Mouse (Mus musculus): ENCODE measurements around the gene Syn3.

The Syn3 gene

DNA sequence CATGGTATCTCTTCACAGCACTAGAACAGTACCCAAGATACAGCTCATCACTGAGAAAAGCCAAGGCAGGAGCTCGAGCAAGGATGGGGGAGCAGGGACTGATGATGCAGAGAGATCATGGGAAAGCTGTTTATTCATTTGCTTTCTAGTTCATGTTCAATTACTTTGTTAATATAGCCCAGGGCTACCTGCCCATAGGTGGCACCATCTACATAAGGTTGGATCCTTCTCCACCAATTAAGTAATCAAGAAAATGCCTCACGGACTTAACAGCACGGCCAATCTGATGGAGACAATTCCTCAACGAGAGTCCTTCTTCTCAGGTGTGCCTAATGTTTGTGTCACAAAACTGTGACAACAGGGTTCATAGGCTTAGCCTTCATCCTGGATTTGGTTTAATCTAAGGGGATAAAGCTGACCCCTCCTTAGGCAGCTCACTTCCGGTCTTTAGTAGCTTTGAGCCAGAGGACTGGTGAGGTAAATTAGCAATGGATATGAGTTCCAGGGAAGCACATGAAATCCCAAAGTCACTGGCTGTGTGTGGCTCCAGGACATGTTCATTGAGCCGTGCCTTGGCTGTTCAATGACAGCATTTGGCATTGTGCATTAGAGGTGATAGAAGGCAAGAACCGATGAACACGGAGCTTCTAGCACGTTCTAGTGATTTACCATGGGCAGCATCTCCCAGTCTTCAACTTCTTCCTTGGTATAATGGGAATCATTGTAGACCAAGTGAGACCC, 423.6 kb downstream of the Syn3 start:
- DNase-seq, result peak; percentile 71

DNA sequence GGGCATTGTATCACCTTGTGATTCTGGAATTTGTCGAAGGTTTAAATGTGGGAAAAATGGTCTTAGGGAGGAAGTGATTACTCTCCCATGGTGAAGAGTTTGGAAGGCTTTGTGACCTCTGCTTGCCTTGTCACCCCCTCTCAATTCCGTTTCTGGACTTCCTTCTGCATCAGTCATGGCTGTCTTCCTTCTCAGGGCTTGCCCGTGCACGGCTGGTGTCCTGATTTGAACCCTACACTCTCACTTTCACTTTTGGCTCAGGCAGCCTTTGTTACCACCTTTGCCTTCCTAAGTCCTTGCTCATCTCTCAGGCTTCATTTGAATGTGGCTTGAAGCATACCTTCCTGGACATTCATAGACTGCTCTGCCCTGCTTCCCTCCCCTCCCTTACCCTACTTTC, 424.6 kb downstream of the Syn3 start:
- no peak for DNase-seq

DNA sequence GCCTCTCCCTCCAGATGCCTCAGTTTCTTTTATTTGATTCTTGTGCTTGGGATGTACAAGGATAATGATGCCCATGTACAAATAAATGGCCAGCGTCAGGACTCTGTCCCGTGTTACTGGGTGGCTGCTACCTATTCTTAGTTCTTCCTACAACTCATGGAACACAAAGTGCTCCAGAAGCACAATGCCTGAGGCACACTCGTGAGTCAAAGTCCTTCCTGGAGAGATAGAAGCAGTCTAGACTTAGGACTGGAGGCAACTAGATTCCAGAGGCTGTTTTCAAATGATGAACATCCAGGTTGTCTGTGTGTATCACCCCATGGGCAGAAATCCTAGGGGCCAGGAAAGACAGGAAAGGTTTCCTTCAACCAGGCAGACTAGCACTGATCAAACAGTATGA, 427.9 kb downstream of the Syn3 start:
- no peak for DNase-seq

DNA sequence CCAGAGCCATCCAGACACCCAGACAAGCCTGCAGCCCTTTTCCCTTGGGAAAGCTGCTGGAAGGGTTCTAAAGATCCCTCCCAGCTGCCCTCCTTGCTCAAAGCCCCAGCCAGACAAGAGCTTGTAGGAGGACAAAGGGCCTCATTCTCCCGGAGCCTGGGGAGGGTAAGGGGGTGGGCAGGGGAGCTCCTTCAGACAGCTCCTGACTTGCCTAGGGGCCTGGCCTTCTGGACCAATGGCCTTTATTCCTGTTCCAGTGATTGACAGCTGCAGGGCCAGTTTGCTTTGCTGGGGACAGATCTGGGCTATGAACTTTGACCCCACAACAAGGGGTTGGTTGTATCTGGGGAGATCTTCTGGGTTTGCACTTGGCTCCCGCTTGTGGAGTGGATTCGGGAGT, 429.4 kb downstream of the Syn3 start:
- DNase-seq, result peak; percentile 64

DNA sequence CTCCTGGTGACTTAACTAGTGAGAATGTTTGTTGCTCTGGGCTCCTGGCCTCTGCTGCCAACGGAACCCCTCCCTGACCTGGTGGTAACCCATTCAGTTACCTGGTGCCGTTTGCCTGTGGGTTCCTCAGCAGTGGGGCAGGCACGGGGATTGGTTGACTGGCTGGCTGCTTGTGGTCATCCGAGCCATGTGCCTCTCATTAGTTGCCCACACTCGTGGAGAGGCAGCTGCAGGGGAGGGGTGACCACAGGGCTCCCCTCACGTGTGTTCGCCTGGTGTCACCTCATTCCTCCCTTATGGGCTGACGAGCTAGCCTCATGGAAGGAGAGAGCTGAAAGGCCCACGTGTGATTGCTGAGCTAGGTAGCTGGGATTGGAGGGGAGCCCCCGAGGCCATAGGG, 430.8 kb downstream of the Syn3 start:
- no peak for DNase-seq

DNA sequence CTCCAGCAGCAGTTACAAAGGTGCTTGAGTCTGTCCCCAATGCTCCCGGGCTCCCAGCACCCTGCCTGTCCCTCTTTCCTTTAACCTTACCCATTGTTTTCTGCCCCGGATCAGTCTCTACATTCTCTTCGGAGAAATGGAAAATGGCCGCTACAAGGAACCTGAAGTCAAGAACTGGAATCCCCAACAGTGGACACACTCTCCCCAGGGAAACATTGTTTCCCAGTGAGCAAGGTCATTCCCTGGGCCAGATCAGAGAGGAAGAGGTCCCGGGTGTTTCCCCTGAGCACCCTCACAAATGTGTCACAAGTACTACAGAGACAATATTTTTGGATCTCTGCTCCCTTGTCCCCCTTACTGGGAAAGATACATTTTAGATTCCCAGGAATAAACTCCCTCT, 432.0 kb downstream of the Syn3 start:
- DNase-seq, result no peak

DNA sequence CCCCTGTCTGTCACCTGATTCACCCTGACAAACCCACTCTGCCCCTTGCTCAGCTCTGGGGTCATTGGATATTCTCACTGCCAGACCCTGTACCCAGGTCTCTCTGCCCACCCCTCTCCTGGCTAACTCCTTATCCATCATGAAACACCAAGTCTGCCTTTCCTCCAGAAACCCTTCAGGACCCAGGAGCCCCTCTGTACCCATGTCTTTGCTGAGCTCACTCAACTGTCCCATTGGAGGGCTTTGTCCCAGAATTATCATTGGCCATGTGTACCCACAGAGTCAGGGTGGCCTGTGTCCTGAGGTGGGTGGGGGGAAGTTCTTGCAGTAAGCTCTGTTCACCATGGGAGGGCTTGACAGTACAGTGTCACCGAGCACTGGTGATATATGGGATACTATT, 433.0 kb downstream of the Syn3 start:
- no peak for DNase-seq

DNA sequence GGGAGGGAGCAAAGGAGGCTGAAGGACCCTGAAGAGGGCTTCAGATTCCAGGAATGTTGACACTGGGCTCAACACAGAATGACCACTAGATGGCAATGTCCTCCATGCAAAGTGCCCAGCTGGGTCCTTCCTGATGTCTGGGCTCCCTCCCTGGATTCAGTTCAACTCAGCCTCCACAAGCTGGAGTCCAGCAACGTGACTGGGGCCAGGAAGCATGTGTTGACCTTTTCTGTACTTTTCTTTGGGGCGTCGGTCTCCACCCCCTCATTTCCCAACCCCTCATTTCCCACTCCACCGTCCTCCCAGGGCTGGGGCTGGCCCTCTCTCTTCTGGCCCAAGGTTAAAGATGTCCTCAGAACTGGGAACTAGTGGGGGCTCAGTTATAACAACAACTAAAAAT, 433.8 kb downstream of the Syn3 start:
- DNase-seq, result peak; percentile 91

DNA sequence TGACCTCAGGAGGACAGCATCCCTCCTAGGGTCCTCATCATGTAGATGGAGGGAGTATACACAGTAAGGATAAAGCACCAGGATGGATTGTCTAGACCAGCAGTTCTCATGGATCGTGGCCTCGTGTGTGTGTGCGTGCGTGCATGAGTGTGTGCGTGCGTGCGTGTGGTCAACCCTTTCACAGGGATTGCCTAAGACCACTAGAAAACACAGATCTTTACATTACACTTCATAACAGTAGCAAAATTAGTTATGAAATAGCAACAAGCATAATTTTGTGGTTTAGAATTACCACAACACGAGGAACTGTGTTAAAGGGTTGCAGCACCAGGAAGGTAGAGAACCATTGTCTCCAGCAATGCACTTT, 435.7 kb downstream of the Syn3 start:
- DNase-seq, result no peak

DNA sequence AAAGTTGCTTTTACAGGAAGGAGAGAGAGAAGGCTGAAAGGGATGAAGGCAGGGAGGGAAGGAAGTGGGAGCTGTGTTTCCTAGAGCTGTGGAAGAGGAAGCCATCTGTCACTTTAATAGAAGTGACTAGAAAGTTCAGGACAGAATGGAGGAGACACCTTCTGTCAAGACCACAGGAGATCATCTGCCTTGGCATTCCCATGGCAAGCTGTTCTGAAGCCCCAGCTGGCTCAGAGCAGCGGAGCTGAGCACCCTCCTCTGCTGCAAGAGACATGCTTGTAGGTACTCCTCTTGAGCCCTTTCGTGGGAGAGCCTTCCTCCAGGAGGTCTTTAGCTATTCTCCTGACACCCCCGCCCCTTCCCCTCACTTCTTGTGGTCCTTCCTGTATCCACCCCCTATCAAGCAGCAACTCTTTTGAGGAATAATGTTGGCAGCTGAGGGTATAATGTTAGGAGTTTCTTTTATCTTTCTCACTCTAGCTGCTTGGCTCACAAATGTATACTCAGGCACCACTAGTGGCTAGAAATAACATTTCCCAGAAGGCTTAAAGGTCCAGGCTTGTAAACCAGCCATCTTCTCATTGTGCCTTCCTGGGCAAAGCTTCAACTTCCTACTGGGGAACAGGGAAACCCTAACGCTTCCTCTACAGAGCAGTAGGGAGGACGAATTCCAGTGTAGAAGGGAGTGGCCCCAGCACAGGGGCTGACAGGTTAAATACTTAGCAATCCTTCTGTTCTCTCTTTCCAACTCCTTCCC, 436.3 kb downstream of the Syn3 start:
- no peak for DNase-seq

DNA sequence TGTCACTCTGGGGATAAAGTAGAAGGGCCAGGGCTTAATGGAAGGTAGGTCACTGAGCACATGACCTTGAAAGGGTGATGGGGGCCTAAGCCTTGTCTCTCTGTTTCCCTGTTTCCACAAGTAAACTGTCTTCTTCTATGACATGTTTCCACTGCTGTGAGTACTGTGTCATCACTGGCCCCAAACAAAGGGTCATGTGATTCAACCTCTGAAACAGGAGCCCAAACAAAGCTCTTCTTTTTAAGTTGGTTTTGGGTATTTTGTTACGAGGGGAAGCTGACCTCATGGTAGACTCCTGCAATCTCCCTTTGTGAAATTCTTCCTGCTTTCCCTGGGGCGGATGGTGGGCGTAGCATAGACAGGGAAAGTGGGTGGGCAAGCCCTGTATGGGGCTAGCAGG, 438.4 kb downstream of the Syn3 start:
- DNase-seq, result no peak

DNA sequence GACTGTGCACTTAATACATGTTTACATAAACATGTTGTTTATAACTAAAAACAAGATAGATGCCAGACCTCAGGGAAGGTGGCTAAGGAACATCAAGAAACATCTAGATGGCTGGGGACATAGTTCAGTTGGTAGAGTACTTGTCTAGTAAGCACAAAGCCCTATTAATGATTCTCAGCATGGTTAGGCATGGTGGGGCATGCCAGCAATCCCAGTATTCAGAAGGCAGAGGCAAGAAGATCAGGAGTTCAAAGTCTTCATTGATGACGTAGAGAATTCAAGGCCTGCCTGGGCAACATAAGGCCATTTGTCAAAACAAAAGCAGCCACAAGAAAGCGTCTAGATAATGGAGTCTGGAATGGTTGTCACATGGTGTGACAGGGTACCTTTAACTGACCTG, 441.0 kb downstream of the Syn3 start:
- peak; percentile 63 for DNase-seq

DNA sequence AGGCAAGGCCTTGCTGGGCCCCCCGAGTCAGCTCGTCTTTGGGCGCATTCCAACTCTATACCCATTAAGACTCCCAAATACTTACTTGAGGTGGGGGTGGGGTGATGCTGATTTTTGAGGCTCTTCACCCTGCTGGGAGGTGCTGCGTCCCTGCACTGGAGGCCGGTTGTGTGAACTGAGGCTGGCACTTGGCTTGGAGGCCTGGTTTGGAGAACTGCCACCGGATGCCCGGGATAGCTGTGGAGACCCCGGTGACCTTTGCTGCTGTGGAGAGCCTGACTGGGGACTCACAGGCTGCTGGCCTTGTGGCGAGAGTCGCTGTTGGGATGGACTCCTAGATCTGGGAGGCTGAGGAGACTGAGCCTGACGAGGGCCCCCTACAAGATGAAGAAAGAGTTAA, 441.4 kb downstream of the Syn3 start:
- peak; percentile 45 for DNase-seq

DNA sequence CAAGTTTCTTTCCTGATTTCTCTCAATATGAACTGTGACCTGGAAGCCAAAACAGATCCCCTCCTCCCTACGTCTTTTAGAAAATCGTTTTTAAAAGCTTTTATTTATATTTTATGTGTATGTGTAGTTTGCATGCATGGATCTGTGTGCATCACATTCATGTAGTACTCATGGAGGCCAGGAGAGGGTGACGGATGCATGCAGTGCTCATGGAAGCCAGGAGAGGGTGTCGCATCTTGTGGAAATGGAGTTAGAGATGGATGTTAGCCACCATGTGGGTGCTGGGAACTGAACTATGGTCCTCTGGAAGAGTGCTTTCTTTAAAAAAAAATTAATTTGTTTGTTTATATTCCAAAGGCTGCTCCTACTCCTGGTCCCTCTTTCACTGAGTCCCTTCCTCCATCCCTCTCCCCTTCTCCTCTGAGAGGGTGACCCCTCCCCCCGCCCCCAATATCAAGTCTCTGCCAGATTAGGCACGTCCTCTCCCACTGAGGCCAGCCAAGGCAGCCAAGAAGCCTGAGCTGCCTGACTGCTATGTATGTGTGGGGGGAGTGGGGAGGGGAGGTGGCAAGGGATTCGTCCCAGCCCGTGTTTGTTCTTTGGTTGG, 442.3 kb downstream of the Syn3 start:
- DNase-seq, result no peak

DNA sequence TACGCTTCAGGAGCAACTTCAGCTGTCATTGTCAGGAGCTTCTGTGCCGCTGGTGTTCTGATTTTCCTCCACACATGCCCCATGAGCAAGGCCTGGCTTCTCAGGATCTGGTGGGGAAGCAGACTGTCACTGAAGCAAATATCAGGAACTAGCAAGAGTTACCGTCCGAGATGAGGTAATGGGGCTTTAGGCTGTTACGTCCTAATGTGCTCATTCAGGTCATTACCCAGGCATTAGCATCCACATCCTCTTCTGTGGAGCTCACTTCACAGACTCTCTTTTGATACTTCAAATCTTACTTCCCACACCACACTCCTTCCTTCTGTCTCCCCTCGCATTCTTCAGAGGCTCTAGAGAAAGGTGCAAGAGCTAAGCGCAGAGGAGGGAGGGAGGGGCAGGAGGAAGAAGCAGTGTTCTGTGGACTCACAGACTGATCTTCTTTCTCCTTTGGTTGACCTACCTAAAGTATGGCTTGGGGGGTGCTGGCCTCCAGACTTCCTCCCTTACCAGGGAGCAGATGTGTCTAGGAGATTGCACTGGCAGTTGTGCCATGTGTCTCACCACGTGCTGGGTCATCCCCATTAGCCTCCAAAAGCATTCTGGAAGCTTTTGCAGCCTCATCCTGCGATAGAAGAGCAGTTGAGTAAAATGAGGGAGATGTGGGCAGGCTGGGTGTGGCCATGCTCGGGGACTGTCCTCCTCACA, 445.7 kb downstream of the Syn3 start:
- DNase-seq, result no peak

DNA sequence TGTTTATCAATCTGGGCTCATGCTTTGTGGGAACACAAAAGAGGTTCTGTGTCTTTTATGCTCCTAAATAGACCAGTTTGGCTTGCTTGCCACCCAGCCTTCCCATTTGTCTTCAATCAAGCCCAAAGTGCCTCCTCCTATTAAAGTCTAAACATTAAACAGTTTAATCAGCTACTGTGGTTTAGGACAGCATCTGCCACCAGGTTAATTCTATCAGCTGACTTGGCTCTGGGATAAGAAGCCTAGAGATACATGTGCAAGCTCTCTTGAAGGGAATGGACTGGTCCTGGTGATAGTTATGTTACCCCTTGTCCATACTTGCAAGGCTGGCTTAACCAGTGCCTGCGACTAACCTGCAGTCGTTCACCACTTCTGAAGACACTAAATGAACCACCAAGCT, 448.2 kb downstream of the Syn3 start:
- DNase-seq, result no peak

DNA sequence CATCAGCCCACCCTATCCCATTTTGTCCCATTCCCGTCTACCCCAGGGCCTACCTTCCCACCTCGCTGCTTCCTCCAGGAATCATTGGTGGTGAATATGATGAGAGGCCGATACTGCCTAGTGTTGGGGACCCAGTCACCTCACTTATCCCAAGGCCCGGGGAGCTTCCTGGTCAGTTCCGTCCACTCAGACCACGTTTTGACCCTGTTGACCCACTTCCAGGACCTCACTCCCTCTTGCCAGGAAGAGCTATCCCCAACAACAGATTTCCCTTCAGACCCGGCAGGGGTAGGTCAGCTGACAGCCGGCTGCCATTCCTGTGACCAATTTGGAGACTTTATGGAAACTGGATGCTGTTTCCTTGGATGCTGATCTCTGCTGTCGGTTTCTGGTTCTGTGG, 450.9 kb downstream of the Syn3 start:
- no peak for DNase-seq

DNA sequence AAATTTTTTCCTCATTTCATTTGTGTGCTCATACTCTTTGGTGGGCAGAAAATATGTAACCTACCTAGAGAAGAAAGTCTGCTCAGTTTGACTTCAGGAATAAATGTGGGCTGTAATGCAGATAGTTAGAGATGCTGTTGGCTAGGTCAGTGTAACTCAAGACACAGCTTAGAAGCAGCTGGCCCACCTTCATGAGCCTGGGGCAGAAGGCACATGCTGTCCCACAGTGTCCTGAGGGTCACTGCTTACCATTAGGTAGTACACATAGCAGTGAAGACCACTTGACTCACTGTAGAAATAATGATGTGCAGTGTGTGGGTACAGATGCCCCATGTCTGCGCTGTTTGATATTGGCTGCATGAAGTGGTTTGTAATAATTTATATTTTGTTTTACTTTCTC, 452.3 kb downstream of the Syn3 start:
- DNase-seq, result no peak

DNA sequence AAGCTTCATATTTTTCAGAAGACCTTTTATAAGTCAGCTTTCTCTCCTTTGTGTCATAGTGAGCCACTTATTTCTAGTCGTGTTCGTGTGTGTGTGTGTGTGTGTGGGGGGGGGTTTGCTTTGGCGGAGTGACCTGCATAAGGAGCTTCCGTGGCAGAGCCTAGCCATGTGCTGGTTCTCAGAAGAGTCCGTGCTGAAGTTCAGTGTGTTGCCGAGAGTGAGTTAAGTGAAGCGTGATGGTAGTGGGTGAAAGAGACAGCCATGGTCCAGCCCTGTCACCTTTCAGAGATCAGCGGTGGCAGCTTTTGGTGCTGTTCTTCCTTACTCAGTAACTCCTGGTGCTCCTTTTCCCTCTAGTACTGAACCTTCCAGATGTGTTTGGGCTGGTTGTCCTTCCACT, 454.6 kb downstream of the Syn3 start:
- DNase-seq, result no peak

DNA sequence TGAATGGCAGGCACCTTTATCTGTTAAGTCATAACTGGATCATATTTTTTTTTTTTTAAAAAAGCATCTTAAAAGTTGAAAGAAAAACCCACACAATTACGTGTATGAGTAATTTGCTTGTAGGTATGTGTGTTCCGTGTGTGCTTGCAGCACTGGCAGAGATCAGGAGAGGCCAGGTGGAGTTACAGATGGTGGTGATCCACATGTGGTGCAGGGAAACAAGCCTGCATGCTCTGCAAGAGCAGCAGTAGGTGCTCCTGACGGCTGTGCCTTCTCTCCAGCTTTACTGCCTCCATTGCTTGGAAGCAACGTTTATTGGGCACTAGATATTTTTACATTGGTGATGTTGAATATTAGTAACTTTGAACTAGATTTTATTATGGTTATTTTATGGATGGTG, 455.0 kb downstream of the Syn3 start:
- no peak for DNase-seq

DNA sequence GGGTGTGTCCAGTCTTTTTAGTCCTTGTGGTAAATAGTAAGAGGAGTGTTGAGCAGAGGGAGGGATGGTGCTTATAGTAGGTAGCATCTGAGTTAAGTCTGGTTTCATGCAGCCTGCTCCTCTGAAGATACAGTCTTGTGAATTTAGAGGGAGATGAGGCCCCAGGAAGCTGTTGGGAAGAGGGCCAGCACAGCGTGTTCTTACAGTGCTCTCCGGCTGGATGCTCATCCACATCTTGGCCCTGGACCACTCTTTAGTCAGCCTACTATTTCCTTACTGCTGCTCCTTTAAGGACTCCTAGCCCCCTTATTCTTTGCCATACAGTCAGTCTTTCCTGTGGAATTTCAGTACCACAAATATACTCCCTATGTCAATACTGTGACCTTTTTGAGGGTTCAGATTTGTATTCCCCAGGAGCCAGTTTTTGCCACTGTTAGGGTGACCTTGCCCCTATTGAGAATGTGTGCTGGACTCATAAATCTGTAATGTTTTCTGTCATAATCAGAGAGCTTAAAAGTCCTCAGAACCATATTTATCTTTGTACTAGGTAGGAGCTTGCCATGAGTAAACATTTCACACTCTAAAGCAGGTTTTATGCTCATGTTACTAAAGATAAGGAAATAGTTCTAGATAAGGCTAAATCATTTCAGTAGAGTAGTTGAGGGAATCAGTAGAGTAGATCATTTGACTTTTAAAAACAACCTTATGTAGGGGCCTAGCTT, 464.5 kb downstream of the Syn3 start:
- no peak for DNase-seq

DNA sequence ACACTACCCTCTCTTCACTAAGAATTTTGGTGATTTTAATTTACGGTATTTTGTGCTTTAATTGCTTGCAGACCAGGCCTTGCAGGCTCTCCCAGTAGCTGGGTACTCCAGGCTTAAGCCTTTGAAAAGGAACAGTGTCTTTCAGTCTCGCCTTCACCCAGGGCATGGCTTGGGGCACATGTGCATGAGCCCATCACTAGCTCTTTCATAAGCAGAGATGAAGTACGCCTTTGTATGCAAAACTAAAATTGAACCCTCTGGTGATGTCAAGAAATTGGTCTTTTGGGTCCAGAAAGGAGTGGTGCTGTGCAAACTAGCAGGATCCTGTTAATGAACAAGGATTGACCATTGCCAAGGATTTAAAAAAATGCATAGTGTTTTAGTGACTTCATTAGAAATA, 466.2 kb downstream of the Syn3 start:
- no peak for DNase-seq

DNA sequence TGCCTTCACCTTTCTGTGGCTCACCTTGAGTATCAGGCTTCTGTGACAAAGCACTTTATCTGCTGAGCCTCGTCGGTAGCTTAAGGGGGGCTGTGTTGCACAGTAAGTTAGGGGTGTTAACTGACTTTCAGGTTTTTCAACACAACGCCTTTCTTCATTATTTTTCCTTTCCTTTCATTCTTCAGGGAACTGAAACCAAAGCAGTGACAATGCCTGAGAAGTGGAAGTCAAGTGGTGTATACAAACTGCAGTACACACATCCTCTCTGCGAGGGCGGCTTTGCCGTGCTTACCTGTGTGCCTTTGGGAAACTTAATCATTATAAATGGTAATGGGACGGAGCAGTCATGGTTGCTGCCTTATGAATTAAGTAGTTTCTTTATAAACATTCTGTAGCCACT, 468.0 kb downstream of the Syn3 start:
- no peak for DNase-seq
